Mouse (Mus musculus) embryonic stem cell, embryonic (primary cell): ENCODE data around the gene Speer4c.
"Not testable (repeated sequence)": the region's sequence is repeated elsewhere in the genome, so short reads cannot be mapped to it uniquely, and the experiment has no call there.

Experiments
- CTCF ChIA-PET, 4 experiments: fragments of 300-600 bp in 2 of 4; fragments of 350-600 bp in 2 of 4; sonication (Branson Sonifier 250); formaldehyde crosslinking; loops; one replicate each; lab custom pipeline; 2022; ENCODE audit warnings: inconsistent platforms in 2 of 4; lab: Charles Lee
- POLR2A ChIA-PET, 4 experiments: fragments of 300-600 bp in 2 of 4; fragments of 350-600 bp in 2 of 4; sonication (Branson Sonifier 250); formaldehyde crosslinking; loops; one replicate each; lab custom pipeline; 2022; ENCODE audit warnings: antibody characterized with exemption in 4 of 4, inconsistent platforms in 1 of 4; lab: Charles Lee

Speer4c gene

DNA sequence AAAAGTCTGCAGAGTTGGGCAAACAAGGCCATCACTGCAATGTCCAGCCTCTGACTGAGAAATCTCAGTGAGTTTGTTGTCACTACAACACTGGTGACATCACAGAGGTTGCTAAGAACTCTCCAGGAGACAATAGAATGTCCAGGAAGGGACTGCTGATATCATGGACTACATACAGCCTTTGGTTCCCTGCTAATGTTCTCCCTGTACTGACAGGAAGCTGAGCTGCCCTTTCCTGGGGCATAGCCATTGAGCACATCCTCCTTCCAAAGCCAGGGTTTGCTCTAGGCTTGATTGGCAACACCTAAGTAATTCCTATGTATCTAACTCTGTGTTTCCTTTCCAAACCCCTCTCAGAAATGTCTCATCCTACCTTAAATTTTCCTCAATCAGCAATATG, at the start of gene Speer4c:
Gene Speer4c (minus strand): TSS at position 101 of the 400 bp plus-strand sequence.
- POLR2A ChIA-PET, CTCF ChIA-PET: not testable (repeated sequence)

- ChIA-PET POLR2A (interaction anchor here in 2 of 4 experiments (0.6 to 0.7 kb wide), 2 partner anchors 217 to 346 kb away, joined by 3 read pairs; no protein-coding TSS in a partner anchor), CTCF (no interaction called here)
Measured at GRCm38 (mm10) chr5:15747478-15748255, 33.6 kb upstream of the Speer4c start.

DNA sequence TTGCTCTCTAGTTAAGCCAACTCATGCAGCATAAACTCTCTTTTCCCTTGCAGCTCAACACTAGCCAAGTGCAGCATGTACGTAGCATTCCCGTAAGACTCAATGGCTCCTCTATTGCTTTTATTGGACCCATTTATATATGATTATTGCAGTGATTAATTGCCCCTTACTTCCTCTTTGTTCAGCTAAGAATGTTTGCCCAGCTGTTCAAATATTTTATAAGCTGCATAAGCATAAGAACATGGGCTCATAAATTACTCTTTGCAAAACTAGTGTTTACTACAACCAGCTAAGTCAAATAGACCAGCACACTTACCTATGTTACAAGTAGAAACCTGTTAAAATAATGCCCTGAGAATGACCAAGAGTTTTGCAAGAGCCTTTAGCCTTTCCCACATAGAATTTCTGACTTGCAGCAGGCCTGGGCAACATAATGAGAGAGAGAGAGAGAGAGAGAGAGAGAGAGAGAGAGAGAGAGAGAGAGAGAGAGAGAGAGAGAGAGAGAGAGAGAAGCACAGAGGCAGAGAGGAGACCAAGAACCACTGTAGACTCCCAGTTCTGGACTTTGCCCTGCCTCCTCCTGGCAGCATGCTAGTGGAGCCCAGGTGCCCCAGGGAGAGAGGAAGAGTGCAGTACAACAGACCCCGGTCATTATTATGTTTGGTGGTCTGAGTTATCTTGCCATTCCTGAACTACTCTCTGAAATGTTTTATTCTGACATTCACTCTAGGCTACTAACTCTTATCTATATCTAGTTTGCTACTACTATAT, 20.2 kb upstream of the Speer4c start:
- CTCF ChIA-PET: no interaction called here
- POLR2A ChIA-PET: no interaction called here

GRCm38 (mm10) chr5:15702891-15703290, 11.2 kb downstream of the Speer4c start:
- CTCF ChIA-PET: not testable (repeated sequence)

GRCm38 (mm10) chr5:15697719-15698118, 16.4 kb downstream of the Speer4c start:
- POLR2A ChIA-PET, CTCF ChIA-PET: not testable (repeated sequence)

More at GRCm38 (mm10) chr5:15702891-15703290, 11.2 kb downstream of the Speer4c start:
- POLR2A ChIA-PET: not testable (repeated sequence)

DNA sequence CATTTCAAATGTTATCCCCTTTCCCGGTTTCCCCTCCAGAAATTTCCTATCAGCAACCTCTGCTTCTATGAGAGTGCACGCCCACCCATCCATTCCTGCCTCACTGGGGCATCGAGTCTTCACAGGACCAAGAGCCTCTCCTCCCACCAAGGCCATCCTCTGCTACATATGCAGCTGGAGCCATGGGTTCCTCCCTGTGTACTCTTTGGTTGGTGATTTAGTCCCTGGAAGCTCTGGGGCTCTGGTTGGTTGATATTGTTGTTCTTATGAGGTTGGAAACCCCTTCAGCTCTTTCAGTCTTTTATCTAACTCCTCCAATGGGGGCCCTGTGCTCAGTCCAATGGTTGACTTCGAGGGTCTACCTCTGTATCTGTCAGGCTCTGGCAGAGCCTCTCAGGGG, 22.2 kb downstream of the Speer4c start:
- POLR2A ChIA-PET, CTCF ChIA-PET: not testable (repeated sequence)

DNA sequence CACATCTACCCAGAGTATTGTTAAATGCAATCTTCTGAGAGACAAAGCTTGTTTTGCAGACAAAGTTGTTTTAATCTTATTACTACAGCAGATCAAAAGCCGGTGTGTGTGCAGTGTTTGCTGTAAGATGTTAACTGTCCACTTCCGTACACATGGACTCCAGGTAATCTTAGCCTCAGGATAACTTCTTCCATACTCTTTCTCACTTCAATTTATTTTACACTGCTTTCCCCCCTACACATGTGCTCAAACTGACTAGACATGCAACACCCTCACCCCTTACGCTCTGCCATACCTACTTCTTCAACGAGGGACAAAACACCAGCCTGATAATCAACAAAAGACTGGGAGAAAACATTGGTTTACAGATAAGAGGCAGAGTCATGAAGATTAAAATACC, 23.2 kb downstream of the Speer4c start:
- POLR2A ChIA-PET, CTCF ChIA-PET: not testable (repeated sequence)

GRCm38 (mm10) chr5:15689659-15690213, 24.3 kb downstream of the Speer4c start:
- CTCF ChIA-PET, POLR2A ChIA-PET: not testable (repeated sequence)

- POLR2A ChIA-PET, CTCF ChIA-PET: not testable (repeated sequence)
Measured at GRCm38 (mm10) chr5:15688874-15689658, 25.0 kb downstream of the Speer4c start.

DNA sequence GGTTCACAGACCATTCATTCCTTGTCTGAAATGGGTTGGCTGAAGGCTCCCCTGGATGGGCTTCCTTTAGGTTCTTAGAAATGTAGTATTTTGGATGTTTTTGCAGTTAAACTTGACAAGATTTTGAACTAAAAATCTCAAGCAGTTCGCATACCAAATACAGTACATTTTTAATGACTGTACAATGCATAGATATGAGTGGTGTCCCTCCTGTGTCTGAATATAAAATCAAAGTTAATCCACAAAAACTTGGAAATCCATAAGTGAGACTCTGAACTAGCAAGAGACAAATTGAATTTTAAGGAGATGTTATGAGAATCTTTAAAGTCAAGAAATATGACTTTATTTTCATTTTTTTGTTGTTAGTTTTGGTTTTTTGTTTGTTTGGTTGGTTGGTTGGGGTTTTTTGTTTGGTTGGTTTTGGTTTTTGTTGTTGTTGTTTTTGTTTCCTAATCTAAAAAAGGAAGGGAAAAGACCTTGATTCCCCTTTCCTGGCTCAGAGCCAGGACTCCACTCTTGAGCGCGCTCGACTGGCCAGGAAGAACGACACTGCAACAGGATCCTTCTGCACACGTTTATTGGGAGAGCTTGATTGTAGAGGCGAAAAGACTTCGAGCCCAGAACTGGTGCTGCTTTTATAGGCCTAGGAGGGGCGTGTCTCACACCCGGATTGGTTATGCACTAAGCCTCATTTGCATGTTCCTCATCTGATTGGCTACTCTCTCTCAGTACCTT, 32.6 kb downstream of the Speer4c start:
- CTCF ChIA-PET, POLR2A ChIA-PET: not testable (repeated sequence)

DNA sequence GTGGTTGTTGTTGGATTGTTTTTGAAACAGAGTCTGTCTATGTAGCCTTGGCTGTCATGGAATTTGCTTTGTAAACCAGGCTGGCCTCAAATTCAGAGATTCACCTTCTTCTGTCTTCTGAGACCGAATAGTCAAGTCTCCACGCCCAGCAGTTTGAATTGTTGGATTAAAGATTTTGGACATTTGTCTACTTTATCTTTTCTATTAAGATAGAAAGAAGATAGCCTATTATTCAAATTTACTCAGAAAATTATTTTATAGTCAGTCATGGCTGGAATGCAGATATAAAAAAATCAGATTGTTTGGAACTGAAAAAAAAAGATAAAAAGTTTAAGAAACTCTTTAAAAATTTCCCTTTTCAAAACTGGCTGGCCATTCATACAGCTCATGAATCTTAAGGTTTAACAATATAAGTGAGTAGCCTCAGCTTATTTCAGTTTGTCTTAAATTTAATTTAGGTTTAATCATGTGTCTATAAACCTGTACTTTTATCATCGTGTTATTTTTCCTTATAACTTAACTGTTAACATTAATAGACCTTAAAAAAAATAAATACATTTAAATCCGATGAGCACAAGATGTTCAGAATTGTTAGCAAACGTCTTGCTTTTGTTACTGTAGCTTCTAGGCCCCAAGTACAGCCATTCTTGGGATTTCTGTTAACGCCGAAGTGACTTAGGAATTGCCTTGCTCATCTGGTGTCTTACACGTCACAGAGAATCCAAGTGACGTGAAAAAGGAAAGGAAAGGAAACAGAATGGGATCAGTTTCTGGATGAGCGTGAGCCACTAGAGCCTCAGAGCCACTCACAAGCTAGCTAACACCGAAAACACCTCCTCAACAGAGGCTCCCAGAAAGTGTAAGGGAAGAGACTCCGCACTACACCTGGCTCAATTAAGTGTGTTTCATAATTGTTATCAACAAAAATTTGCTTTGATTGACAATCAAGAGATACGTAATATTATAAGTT, 33.8 kb downstream of the Speer4c start:
- POLR2A ChIA-PET: not testable (repeated sequence)

GRCm38 (mm10) chr5:15678907-15679306, 35.2 kb downstream of the Speer4c start:
- CTCF ChIA-PET, POLR2A ChIA-PET: not testable (repeated sequence)

More for the DNA sequence above, 33.8 kb downstream of the Speer4c start:
- CTCF ChIA-PET: not testable (repeated sequence)

GRCm38 (mm10) chr5:15677750-15678149, 36.3 kb downstream of the Speer4c start:
- CTCF ChIA-PET, POLR2A ChIA-PET: not testable (repeated sequence)

DNA sequence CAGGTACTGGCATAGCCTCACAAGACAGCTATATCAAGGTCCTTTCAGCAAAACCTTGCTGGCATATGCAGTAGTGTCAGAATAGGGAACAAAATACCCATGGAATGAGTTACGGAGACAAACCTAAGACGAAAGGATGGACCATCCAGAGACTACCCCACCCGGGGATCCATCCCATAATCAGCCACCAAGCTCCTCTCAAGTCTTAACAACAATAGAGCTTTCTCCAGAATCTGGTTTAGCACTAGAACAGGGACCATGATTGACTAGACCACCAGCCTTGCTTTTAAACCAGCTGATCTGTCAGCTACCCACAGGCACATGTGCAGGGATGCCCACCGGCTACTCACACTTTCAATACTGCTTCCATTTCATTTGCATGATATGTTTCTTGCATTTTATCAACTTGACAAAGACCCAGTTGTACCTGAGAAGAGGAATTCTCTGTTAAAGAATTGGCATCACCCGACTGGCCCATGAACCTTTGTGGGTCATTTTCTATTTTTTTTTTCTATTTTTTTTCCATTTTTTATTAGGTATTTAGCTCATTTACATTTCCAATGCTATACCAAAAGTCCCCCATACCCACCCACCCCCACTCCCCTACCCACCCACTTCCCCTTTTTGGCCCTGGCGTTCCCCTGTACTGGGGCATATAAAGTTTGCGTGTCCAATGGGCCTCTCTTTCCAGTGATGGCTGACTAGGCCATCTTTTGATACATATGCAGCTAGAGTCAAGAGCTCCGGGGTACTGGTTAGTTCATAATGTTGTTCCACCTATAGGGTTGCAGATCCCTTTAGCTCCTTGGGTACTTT, 39.4 kb downstream of the Speer4c start:
- POLR2A ChIA-PET, CTCF ChIA-PET: not testable (repeated sequence)

GRCm38 (mm10) chr5:15673989-15674388, 40.1 kb downstream of the Speer4c start:
- CTCF ChIA-PET: not testable (repeated sequence)

GRCm38 (mm10) chr5:15670789-15671188, 43.3 kb downstream of the Speer4c start:
- CTCF ChIA-PET: not testable (repeated sequence)
- POLR2A ChIA-PET: interaction anchor here in 1 of 4 experiments (0.7 kb wide), 1 partner anchor 879 kb away, joined by 6 read pairs; no protein-coding TSS in a partner anchor

More at GRCm38 (mm10) chr5:15673989-15674388, 40.1 kb downstream of the Speer4c start:
- POLR2A ChIA-PET: not testable (repeated sequence)

- CTCF ChIA-PET, POLR2A ChIA-PET: not testable (repeated sequence)
Measured at GRCm38 (mm10) chr5:15663847-15664246, 50.2 kb downstream of the Speer4c start.
